Mouse (Mus musculus): ENCODE data around the gene Fpr-rs6. TPM values are rescaled to one million over a fixed set of nuclear protein-coding genes. Genes with fewer than 3 reads are reported as not detected.

Gene Fpr-rs6
- total RNA-seq (2021): not detected

GRCm38 (mm10) chr17:20182997-20183396, at the start of gene Fpr-rs6:
TSS of gene Fpr-rs6 (minus strand) at chr17:20183097.
- DNase-seq: no peak
- intact Hi-C loops (cut with DNase I): no loop called here

Other genes with a start within 250 kb of the Fpr-rs6 start
- gene Vmn2r104, start 134.8 kb downstream of the Fpr-rs6 start, total RNA-seq (2021): not detected
- gene Fpr-rs7, start 68.9 kb downstream of the Fpr-rs6 start, total RNA-seq (2021): not detected
- not detected for gene Vmn2r105, start 52.0 kb upstream of the Fpr-rs6 start, total RNA-seq (2021)
- gene Vmn2r106, start 102.5 kb upstream of the Fpr-rs6 start, total RNA-seq (2021): not detected
- not detected for gene Vmn2r107, start 162.1 kb upstream of the Fpr-rs6 start, total RNA-seq (2021)
- gene Vmn1r224, start 231.0 kb upstream of the Fpr-rs6 start, total RNA-seq (2021): not detected

All from heart, postnatal 36 days (tissue).